Mouse (Mus musculus): ENCODE measurements around the gene Ruvbl1.

DNA sequence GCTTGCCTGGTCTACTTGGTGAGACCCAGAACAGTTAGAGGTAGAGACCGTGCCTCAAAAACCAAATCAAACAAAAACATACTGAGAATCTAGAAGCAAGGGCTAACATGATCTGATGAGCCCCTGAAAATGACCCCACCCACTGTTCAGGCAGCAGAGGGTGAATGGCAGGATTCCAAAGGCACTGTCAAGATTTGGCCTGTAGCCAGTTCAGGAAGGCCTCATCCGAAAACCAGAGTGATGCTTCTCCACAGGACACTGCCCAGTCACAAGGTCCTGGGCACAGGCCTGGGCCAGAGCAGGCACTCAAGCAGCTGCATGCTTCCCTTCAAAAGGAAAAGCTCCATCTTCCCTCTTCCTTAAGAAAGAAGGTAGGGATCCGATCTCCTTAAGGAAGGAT is 21.8 kb upstream of the Ruvbl1 start:
- no peak for TF ChIP-seq CTCF (IDR thresholded peaks at IDR 0.05; ENCODE audit: control insufficient read depth, insufficient read depth, low read length)
- no peak for TF ChIP-seq POLR2A (IDR thresholded peaks at IDR 0.05; ENCODE audit: borderline replicate concordance, control insufficient read depth, low read depth, low read length)
